Mouse (Mus musculus) heart, adult 2 months (tissue): ENCODE data around the gene Serpina3c.

ENCODE experiments used
- CTCF ChIP-seq: fragments of 200-600 bp; IDR thresholded peaks from 2 replicates; pipeline ENCODE4 v1.8.1; 2022; ENCODE audit warnings: antibody characterized with exemption, mild to moderate bottlenecking, moderate library complexity
- EP300 ChIP-seq: fragments of 200-500 bp; IDR thresholded peaks from 2 replicates; pipeline ENCODE4 v1.6.1; 2011; ENCODE audit warnings: low read depth, low read length, control low read depth; ENCODE audit not compliant: insufficient read depth

- TF ChIP-seq EP300 (no peak), CTCF (no peak)
These were observed 30.6 kb downstream of the Serpina3c start for GRCm38 (mm10) chr12:104123097-104123496.
